Mouse (Mus musculus) B cell, adult 2 months (primary cell): Measurements from ENCODE around the gene Stk38.

Source experiments
- DNase-seq, 2 experiments: peaks; one replicate each; pipeline ENCODE4 v3.0.0; 2022

Stk38 gene

DNA sequence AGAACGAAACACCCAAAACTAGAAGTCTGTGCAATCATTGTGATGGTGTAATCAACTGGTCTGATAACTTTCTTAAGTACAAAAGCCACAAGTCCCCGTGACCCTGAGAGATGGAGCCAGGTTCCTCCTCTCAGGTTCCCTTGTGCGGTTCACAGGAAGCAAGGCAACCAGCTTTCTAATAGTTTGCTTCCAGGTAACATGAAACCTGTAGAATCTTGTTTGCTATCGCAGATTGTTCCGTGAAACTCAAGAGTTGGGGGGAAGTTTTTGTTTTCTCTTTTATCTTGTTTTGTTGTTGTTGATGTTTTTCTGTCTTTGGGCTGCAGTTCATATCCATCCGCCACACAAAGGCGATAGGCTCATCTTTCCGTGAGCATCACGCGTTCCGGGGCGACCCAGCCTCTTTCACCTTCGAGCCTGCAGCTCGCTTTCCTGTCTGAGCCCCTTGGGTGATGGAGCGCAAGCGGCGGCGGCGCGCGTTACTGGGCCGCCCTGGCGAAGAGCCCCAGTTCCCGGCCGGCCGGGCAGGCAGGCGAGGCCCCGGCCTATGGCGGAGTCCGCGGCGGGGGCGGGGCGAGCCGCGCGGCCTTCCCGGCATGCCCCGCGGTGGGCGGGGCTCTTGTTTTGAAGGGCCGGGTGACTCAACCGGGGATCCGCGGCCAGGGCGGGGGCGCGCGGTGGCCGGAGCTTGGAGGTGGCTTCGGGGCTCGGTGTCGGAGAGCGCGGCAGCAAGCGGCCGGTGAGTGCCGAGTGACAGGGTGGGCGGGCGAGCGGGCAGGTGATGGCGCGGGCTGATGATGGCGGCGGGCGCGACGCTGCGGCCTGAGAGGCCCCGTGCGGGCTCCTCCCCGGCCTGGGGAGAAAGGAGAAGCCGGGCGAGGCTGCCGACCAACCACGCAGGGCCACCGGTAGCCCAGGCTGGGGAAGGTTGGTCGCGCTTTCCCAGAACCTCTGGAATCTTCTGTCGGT lies 55.7 kb downstream of the Stk38 start, which contains the start of gene Kctd20:
TSS of gene Kctd20 (plus strand) at position 120 of the 969 bp plus-strand sequence.
- DNase-seq: peak; percentile 96 to 98

DNA sequence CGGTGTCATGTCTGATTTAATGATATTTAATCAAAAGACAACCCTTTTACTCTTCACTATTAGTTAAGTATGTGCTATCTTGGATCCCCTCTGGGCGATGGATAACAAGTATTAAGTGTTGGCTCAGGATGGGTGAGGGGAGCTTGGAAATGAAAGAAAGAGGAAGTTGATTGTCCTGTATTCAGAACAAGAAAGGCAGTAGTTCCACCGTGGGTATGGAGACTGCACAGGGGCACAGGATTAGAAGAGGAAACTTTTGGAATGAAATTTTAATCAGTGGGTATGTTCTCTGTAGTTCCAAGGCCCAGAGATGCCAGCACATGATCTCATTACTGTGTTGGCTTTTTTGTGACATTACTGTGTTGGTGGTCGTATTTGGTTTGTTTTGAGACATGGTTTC lies 57.0 kb downstream of the Stk38 start:
- DNase-seq: peak in 1 of 2 experiments; percentile 26

DNA sequence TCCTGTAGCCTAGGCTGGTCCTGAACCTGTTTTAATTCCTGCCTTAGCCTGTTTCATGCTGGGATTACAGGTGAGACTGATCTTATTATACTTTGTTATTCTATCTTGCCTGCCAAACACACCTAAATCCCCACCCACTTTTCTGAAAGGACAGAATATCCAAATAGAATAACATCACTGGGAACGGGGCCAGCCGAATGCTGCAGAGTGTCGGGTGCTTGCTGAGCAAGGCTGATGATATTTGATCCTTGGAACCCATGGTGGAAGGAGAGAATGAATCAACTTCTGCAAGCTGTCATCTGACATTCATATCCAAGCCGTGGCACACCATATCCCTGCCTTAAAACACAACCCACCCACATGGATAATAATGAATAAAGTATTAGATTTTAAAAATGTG lies 59.1 kb downstream of the Stk38 start:
- DNase-seq: no peak

DNA sequence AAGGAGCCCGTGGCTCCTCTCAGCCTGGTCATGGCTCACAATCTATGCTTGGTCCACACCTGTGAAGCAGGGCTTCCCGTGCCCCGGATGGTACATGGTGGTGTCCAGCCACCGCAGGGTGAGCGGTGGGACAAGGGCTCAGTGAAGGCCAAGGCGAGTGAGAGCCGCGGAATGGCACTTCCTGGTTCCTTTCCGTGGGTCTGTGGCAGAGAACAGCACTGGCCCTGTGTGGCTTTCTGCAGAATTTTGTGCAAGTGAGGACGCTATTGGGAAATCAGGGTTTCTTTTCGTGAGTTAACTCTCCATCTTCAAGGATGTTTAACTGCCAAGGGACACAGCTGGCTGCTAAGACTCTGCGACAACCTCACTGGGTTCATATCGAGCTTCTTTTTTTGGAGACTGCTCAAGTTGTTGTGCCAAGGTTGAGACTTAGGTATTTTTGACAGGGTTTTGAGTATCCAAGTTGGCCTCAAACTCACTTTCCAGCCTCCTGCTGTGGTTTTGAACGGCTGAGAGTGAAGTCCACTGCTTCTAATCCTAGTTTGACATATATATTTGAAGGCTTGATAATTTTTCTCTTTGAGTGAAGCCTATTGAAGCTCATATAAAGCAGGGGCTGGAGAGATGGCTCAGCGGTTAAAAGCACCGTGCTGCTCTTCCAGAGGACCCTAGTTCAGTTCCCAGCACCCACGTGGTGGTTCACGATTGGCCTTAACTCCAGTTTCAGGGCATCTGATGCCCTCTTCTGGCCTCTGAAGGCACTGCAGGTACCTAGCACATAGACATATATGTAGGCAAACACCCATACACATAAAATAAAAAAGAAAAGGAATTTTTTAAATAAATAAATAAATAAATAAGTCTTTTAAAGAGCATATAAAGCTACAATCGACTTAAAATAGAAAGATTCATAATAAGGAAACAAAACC lies 60.5 kb downstream of the Stk38 start:
- DNase-seq: peak in 1 of 2 experiments; percentile 22

DNA sequence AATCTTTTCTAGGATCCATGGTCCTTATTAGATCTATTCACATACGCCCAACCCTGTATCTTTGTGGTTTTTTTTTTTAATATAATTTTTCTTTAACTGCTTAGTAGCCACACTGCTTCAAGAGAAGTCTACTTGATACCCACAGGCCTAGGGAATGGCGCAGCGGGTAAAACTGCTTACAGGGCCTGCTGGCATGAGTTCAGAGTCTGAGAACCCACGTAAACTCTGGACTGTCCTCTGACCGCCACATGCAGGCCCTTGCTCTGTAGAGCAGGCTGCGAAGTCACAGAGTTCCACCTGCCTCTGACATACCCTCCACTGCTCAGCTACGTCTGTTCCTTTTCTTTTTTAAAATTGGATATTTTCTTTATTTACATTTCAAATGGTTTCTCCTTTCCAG lies 63.3 kb downstream of the Stk38 start:
- DNase-seq: no peak

DNA sequence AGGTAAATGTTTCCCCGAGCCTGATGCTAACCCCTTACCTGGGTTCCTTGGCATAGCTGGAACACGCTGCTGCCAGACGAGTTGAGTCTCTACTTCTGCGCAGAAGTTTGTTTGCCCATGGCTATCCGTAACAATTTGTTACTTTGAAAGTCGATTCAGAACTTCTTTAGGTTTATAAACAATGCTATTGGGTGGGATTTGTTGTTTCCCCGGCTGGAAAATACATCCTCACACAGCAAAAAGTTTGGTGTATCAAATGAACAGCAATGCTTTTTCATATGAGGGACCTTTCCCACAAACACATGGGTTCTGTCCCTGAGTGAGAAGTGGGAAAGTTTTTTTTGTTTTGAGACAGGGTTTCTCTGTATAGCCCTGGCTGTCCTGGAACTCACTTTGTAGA lies 64.1 kb downstream of the Stk38 start, which contains the start of gene Pxt1:
TSS of gene Pxt1 (minus strand) at position 101 of the 400 bp plus-strand sequence.
- DNase-seq: no peak

DNA sequence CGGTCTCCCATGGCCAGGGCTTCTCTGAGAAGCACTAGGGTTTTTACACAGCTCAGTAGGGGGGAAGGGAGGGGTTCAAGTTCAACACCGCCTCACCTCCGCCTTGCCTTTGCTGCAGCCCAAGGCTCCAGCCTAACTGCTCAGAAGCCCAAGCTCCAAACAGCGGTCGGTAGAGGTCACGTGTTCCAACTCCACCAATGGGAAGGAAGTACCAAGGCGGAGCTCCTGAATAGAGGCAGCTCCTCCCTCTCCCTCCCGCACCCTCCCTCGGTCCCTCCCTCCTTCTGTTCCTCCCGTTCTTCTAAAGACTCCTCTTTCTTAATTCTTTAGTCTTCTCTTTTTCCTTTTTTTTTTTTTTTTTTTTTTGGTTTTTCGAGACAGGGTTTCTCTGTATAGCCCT lies 65.7 kb downstream of the Stk38 start:
- peak in 1 of 2 experiments; percentile 32 for DNase-seq

DNA sequence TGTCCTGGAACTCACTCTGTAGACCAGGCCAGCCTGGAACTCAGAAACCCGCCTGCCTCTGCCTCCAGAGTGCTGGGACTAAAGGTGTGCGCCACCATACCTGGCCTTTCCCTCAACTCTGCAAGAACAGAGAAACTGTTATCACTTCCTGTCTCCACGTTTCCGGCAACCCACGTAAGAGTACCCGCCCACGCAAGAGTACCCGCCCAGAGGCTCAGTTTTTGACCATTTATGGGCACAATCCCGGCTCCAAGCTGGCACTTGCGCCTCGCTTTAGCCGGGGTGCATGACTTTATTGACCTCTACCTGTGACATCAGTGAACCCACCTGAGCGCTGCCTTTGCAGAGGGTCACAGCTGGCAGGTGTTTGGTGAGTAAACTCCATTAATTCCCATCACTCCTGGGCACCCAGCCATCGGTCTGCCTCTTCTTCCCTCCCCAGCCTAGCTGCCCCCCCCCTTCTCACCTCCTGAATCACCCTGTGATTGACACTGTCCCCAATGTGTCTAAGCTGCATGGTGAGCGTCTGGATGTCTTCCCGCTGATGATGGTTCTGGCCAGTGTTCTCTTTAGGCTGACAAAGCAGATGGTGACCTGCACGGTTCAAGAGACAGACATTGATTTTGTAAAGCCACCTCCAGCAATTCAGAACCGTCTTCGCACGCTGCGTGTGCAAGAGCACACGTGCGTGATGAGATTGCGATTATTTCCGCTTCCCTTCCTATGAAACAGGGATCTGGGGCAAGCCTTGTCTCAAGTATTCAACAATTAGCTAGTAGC lies 66.8 kb downstream of the Stk38 start:
- no peak for DNase-seq

DNA sequence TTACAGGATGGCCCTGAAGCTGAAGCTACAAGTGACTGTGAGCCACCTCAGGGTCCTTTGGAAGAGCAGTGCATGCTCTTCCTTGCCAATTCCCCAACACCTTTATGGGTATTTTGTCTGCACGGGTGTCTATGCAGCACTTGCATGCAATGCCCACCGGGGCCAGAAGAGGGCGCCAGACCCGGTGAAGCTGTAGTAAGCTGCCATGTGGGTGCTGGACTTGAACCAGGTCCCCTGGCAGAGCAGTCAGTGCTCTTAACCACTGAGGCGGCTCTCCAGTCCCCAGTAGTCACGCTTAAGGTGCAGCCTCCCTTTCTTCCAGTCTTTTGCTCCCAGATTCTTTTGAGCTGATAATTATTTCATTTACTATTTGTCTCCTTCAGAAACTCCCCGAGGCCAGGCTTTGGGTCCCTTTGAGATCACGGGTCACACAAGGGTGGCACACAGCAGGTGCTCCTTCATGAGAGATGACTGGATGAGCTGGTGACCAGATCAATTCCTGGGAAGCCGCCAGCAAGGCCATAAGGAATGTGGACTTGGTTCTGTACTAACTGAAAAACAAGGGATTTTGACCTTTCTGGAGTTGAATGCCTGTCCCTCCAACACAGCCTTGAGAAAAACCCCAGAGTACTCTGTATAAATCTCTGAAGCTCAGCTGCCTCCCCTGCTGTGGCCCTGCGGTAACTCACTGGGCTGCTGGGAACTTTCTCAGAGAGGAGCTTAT lies 71.0 kb downstream of the Stk38 start:
- DNase-seq: peak; percentile 85 to 86

DNA sequence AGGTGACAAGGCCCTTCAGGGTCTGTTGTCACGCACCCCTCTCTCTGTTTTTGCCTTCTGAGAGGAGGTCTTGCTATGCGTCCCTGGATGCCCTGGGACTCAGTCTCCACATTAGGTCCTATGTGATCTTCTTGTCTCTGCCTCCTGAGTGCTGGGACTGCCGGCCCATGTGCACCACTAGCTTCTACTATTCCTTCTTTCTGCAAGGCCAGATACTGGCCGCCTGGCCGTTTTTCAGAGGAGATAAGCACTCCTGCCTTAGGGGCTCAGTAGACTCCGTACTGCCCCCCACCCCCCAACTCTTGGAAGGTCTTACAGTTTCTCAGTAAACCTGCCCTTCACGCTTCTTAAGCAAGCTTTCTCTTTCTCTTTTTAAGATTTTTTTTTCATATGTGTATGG lies 71.7 kb downstream of the Stk38 start:
- DNase-seq: no peak

DNA sequence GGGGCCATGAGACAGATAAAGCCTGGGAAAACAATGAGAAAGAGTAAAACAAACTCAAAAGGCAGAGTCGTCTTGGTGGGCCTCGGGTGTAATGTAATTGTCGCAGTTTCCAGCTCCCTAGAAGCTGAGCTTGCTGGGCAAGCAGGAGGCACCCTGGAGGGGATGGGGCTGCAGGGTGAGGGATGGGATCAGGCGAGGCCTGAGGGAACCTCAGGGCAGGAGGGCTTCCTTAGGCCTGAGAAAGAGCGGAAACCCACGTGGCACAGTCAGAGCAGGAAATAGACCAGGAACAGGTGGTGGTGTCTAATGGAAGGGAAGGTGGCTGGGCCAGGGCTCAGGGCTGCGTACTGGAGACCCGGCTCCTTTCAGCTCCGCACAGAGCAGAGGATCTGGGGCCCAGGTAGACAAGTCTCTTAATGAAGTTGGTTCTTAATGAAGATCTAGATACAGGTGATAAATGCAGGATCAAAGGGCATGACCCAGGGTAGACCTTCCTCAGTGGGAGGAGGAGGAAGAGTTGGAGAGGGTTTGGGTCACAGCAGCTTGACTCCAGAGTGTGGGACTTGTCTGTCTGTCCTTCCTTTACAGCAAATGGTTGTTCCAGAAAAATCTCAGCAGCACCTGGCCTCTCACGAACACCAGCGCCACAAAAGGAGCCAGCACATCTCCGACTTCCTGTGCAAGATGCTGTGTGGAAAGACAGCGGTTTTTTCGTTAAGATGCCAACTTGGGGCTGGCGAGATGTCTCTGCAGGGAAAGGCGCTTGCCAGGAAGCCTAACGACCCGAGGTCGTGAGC lies 73.5 kb downstream of the Stk38 start:
- DNase-seq: no peak

DNA sequence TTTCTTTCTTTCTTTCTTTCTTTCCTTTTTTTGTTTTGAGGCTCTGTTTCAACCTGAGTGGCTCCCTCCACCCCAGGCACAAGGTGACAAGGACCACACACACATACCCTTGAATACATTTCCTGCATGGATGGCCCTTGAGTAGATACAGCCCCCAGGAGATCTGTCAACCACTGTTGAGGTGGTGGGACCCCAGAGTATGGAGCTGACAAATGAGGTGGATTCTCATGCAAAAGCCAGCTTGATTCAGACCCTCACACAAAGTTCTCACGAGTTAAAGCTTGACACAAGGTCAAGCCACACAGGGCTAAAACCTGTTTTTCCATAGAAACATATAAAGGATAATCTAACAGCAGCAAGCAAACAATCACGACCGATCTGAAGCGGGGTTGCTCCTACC lies 75.5 kb downstream of the Stk38 start:
- no peak for DNase-seq

DNA sequence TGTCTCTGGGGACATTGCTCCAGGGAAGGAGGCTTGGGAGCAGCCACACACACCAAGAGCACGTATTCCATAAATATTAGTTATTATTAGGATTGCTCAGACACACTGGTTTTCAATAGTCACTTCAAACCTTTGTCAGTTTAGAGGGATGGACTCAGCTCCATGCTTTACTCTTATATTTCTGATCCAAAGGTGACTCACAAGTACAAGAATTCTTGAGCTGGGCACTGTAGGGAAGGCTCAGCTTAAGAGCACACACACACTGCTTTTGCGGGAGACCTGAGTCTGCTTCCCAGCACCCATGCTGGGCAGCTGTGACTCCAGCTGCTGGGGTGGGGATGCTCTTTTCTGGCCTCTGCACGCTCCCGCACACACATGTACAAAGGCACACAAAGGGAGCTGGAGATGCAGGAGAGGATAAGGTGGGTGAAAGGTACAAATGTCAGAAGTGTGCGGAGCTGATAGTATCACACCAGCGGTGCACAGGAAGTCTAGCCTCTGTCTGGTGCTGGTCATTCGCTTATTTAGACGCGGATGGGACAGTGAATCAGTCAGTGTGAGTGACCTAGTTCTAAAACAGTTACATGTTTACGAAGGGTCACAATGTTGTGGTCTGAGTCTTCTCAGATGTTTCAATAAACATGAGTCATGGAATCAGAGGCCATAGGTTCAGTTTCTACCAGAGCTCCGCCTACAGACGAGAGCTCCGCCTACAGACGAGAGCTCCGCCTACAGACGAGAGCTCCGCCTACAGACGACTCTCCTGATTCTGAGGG lies 76.2 kb downstream of the Stk38 start:
- DNase-seq: no peak

DNA sequence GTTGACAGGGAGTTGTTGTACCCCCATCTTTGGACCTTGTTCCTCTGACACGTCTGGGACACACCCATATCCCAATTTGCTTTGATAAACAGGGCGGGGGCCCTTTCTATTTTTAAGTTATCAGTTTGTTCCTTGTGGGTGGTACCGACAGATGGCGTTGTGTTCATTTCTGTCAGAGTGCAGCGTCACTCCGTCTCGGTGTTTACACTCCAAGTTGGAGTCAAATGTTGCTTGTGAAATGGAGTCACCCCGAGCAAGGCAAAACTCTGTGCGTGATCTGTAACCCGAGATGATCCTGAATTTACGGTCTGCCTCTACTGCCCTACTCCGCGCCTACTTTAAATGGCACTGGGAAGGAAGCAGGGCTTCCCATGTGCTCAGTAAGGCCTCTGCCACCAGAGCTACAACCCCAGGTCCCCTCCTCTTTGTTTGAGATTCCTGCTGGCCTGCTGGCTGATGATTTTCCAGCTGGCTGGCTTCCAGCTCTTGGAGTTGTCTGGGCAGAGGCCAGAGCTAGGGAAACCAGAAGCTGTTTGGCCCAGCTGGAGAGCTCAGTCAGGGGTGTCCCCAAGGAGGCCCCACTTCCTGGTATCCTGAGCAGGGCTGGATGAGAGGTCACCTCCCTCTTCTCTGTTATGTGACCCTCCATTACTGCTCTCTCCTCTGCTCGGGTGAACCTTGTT lies 77.3 kb downstream of the Stk38 start:
- DNase-seq: peak in 1 of 2 experiments; percentile 33

DNA sequence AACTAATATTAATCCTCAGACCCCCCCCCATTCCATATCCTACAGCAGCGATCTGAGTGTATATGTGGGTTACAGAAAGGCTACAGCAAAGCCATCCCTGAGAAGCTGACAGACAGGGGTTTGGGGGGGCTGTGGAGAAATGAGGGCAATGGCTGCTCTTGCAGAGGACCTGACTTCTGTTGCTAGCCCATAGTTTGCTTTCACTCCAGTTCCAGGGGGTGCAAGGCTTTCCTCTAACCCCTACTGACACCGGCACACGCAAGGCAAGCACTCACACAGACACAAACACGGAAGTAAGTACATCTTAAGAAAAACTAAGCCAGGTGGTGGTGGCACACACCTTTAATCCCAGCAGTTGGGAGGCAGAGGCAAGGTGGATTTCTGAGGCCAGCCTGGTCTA lies 78.4 kb downstream of the Stk38 start:
- DNase-seq: no peak

DNA sequence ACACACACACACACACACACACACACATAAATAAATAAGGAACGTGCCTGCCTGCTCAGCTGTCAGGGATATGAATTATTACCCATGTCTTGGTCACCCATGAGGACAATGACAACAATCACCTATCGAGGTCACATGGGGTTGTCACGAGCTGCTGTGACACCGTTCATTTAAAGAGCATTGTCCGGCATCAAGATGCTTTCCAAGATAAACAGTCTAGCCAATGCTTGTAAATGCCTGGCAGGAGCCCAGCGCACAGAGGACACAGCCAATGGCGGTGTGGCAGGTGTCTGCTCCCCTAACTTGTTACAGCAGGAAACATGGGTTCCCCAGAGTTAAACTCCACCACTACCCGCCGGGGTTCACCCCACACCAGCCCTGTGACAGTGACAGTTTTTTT lies 79.8 kb downstream of the Stk38 start:
- no peak for DNase-seq

DNA sequence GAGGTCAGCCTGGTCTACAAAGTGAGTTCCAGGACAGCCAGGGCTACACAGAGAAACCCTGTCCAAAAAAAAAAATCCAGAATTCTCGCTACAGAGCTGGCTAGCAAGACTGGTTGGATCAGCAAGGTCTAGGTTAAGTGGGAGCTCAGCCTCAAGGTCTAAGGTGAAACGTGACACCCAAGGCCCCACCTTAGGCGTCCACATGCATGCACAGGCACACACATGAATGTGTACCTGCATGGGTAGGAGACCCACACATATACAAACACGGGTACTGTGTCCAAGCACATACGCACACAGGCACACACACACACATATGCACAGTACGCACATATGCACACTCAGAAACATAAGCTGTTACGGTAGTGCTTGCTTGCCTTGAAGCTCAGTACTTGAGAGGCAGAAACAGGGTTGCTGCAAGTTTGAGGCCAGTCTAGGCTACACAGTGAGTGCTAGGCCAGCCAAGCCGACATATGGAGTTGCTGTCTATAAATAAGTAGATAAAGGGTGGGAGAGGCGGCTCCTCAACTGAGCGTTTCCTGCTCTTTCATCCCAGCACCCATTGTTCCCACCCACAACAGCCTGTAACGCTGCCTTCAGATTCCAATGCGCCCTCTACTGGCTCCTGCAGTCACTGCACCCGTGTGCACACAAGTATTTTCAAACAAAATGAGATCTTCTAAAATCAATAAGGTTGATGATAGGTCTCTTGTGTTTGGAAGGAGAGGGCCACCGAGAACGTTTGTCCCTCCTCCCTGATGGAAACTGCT lies 80.7 kb downstream of the Stk38 start:
- peak; percentile 62 to 64 for DNase-seq

DNA sequence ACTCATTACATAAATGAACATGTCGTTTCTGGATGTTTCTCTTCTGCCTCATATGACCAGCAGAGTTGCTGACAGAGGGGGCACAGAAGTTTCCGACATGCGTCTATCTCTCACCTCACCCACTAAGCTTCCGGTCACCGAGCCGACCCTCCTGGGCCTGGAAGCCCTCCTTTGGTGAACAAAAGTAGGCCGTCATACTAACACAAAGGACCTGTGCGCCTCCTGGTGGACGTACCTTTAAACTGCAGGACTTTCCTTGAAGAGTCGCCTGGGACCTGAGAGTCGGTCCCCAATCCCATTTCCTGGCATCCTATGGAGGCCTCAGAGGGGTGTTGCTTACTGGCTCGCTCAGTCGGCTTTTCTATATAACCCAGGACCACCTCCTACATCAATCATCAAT lies 81.4 kb downstream of the Stk38 start:
- DNase-seq: peak; percentile 82 to 83
